Mouse (Mus musculus): ENCODE data around the gene Zfp27.

GRCm38 (mm10) chr7:29907206-29907605 is 834 bp upstream of the Zfp27 start:
- no peak for TF ChIP-seq GATA1 (IDR thresholded peaks at IDR 0.05; ENCODE audit: borderline replicate concordance, low read length)
- no peak for TF ChIP-seq FLI1 (IDR thresholded peaks at IDR 0.05; ENCODE audit: low read length)

All from megakaryocyte, embryonic 14.5 days (primary cell).